Mouse (Mus musculus) testis, adult 2 months (tissue): ENCODE results near the gene Opcml.

Source experiments
- CTCF ChIP-seq: fragments of 200-500 bp; IDR thresholded peaks from 2 replicates; pipeline ENCODE4 v1.5.1; 2012; ENCODE audit warnings: low read depth, mild to moderate bottlenecking, inconsistent platforms, low read length, moderate library complexity; ENCODE audit not compliant: control insufficient read depth, insufficient read depth, insufficient replicate concordance
- POLR2A ChIP-seq: fragments of 200-500 bp; IDR thresholded peaks from 2 replicates; pipeline ENCODE4 v1.6.1; 2012; ENCODE audit warnings: low read depth, mild to moderate bottlenecking, inconsistent platforms, low read length, moderate library complexity; ENCODE audit not compliant: control insufficient read depth

DNA sequence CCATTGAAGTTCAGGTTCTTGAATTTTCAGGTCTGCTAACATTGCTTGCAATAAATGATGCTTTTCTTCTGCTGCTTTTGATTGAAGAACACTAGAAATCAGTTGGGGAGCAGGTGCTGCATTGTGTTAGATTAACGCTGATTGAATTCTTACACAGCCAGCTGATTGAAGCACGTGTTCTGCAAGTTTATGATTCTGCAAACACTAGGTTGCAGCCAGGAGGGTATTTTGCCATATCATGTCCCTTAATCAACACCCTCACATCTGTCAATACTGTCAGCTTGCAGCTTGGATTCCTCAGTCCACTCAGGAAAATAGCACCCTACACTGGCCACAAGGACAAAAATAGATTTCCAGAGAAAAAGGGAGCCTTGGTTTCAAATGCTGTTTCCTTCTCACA lies 853.5 kb downstream of the Opcml start:
- TF ChIP-seq CTCF (no peak), POLR2A (no peak)
